In genomic region chr2:113980664-113981063, GRCm38 (mm10) we compare ENCODE assay signal across 8 mouse cellular contexts. TPM values are rescaled to one million over a fixed set of nuclear protein-coding genes. Genes with fewer than 3 reads are reported as not detected.
DNase-seq lines count a peak whose midpoint lies in the region; ATAC-seq and TF ChIP-seq lines count a peak whose summit lies in the region.
"Had no signal": no experiment of that assay in that cellular context is flagged by ENCODE, and none has a peak within 500 bp of the region (broad histone marks: within the 10 kb centered on the region; RNA-seq: fewer than 3 reads in every experiment).

No protein-coding gene starts in this region.

- 0 out of 2 replicates have a peak overlapping the region, but pooled peaks have one; percentile 4 for H3K4me3 ChIP-seq in gastrocnemius, adult 2 months
- H3K4me3 ChIP-seq: embryonic facial prominence, embryonic 13.5 days had no signal

- peak; percentile 29 to 36 for DNase-seq in right cerebral cortex, postnatal 10 days (ENCODE audit: low spot score in 2 of 2)
- DNase-seq in right cerebral cortex, adult 18-20 months: no peak
- peak; percentile 71 for DNase-seq in gastrocnemius, adult 2 months
- peak; percentile 79 to 88 for DNase-seq in heart, postnatal 10 days
- DNase-seq in retina, postnatal 7 days (ENCODE audit: low read depth, low spot score): peak; percentile 45
- DNase-seq in adrenal gland, postnatal 36 days: no peak

- intact Hi-C loops in gastrocnemius, adult 2 months (cut with DNase I): no loop called here
- intact Hi-C loops in heart, postnatal 10 days (cut with DNase I): no loop called here

- no peak for ATAC-seq in activated CD4-positive, CD25-positive, alpha-beta regulatory T cell, adult 4 months

- no peak for TF ChIP-seq CTCF in gastrocnemius, adult 2 months (IDR thresholded peaks at IDR 0.05)

- no peak overlapping the region for H3K27ac ChIP-seq in gastrocnemius, adult 2 months
- H3K27ac ChIP-seq: embryonic facial prominence, embryonic 13.5 days had no signal

RNA-seq across cellular contexts. Expression of gene Gjd2, which starts 32.8 kb away (rescaled TPM):
- total RNA-seq in gastrocnemius, adult 2 months (2021): not detected
- not detected for total RNA-seq in heart, postnatal 10 days (2021)
- 1 to 10 TPM; 4.1 to 4.9 TPM for total RNA-seq in adrenal gland, postnatal 36 days (2021)
- not detected for polyA plus RNA-seq in activated CD4-positive, CD25-positive, alpha-beta regulatory T cell, adult 4 months (2017; shearing (Covaris generic))

Comparison
In these comparisons a context has a peak if more than half of its experiments do, and no peak if none do; other contexts are left out.
1. DNase-seq: peak in right cerebral cortex, postnatal 10 days (2 of 2), gastrocnemius, adult 2 months (single experiment), heart, postnatal 10 days (2 of 2) and retina, postnatal 7 days (single experiment); none in right cerebral cortex, adult 18-20 months (single experiment) and adrenal gland, postnatal 36 days (0 of 2).
2. RNA of gene Gjd2, which starts 32.8 kb away (total RNA-seq): 4.1 to 4.9 TPM in adrenal gland, postnatal 36 days; not detected in heart, postnatal 10 days and not detected in gastrocnemius, adult 2 months; every median in the first group is over 4 times any median in the second.